Mouse (Mus musculus): ENCODE results near the gene Zglp1. TPM values are rescaled to one million over a fixed set of nuclear protein-coding genes. Genes with fewer than 3 reads are reported as not detected.

Zglp1 gene
- total RNA-seq, 2 experiments from 2014 or later: 1.3 TPM; not detected in 1

- intact Hi-C loops (cut with DNase I): loop anchor here (1.0 to 5.0 kb wide), 3 partner anchors 31 to 105 kb away; partner anchors contain the start of genes Gm38431 and Raver1
- Histone ChIP-seq H3K4me3 (peak overlapping the region; percentile 64), H3K27ac (peak overlapping the region; percentile 93)
- TF ChIP-seq CTCF (IDR thresholded peaks at IDR 0.05): no peak
- no peak for DNase-seq (ENCODE audit: extremely low spot score in 1 of 2, low spot score in 2 of 2)
Measured at GRCm38 (mm10) chr9:21032491-21032890, 34.4 kb downstream of the Zglp1 start.

GRCm38 (mm10) chr9:21031896-21032351, 35.0 kb downstream of the Zglp1 start, which contains the start of gene Icam5:
Gene Icam5, plus strand, starts transcription at chr9:21032073.
- no peak for TF ChIP-seq CTCF (IDR thresholded peaks at IDR 0.05)
- intact Hi-C loops (cut with DNase I): loop anchor here (1.0 to 5.0 kb wide), 5 partner anchors 31 to 105 kb away; partner anchors contain the start of genes Gm38431 and Raver1
- Histone ChIP-seq H3K27ac (peak within 1 kb of the TSS; percentile 93), H3K4me3 (peak within 1 kb of the TSS; percentile 64)
- peak; percentile 86 to 87 for DNase-seq (ENCODE audit: extremely low spot score in 1 of 2, low spot score in 2 of 2)

GRCm38 (mm10) chr9:21031251-21031895, 35.5 kb downstream of the Zglp1 start:
- intact Hi-C loops (cut with DNase I): loop anchor here (1.0 to 5.0 kb wide), 4 partner anchors 41 to 106 kb away; partner anchors contain the start of genes Gm38431 and Raver1
- no peak for TF ChIP-seq CTCF (IDR thresholded peaks at IDR 0.05)
- Histone ChIP-seq H3K27ac (peak overlapping the region; percentile 93), H3K4me3 (peak overlapping the region; percentile 64)
- peak; percentile 76 to 81 for DNase-seq (ENCODE audit: extremely low spot score in 1 of 2, low spot score in 2 of 2)

- TF ChIP-seq CTCF (IDR thresholded peaks at IDR 0.05): peak; percentile 61
- intact Hi-C loops (cut with DNase I): loop anchor here (1.0 to 5.0 kb wide), 4 partner anchors 41 to 106 kb away; partner anchors contain the start of genes Gm38431 and Raver1
- Histone ChIP-seq H3K4me3 (peak overlapping the region; percentile 64), H3K27ac (peak overlapping the region; percentile 93)
- peak; percentile 72 to 82 for DNase-seq (ENCODE audit: extremely low spot score in 1 of 2, low spot score in 2 of 2)
Measured at GRCm38 (mm10) chr9:21030781-21031250, 36.1 kb downstream of the Zglp1 start.

GRCm38 (mm10) chr9:21030055-21030600, 36.8 kb downstream of the Zglp1 start:
- H3K4me3 ChIP-seq: no peak overlapping the region
- no peak for TF ChIP-seq CTCF (IDR thresholded peaks at IDR 0.05)
- DNase-seq (ENCODE audit: extremely low spot score in 1 of 2, low spot score in 2 of 2): no peak
- no peak overlapping the region for H3K27ac ChIP-seq
- intact Hi-C loops (cut with DNase I): loop anchor here (2.0 to 5.0 kb wide), 3 partner anchors 62 to 107 kb away; partner anchors contain the start of genes Gm38431 and Raver1

GRCm38 (mm10) chr9:21029291-21030054, 37.4 kb downstream of the Zglp1 start, which contains the start of gene Icam4:
Gene Icam4, plus strand, starts transcription at chr9:21029373.
- peak; percentile 75 to 79 for DNase-seq (ENCODE audit: extremely low spot score in 1 of 2, low spot score in 2 of 2)
- intact Hi-C loops (cut with DNase I): loop anchor here (2.0 to 5.0 kb wide), 4 partner anchors 27 to 108 kb away; partner anchors contain the start of genes Gm38431, Mrpl4 and Raver1
- H3K27ac ChIP-seq: no peak within 1 kb of the TSS

GRCm38 (mm10) chr9:21028560-21029110, 38.3 kb downstream of the Zglp1 start:
- TF ChIP-seq CTCF (IDR thresholded peaks at IDR 0.05): no peak
- Histone ChIP-seq H3K27ac (no peak overlapping the region), H3K4me3 (no peak overlapping the region)
- DNase-seq (ENCODE audit: extremely low spot score in 1 of 2, low spot score in 2 of 2): no peak
- intact Hi-C loops (cut with DNase I): loop anchor here (2.0 kb wide), 1 partner anchor 26 kb away; the partner anchor contains the start of gene Mrpl4

More at GRCm38 (mm10) chr9:21029291-21030054, 37.4 kb downstream of the Zglp1 start, which contains the start of gene Icam4:
- TF ChIP-seq CTCF (IDR thresholded peaks at IDR 0.05): peak; percentile 91
- H3K4me3 ChIP-seq: peak within 1 kb of the TSS; percentile 44

GRCm38 (mm10) chr9:21027774-21028290, 39.1 kb downstream of the Zglp1 start:
- no peak for DNase-seq (ENCODE audit: extremely low spot score in 1 of 2, low spot score in 2 of 2)
- no peak overlapping the region for H3K4me3 ChIP-seq
- intact Hi-C loops (cut with DNase I): loop anchor here (2.0 kb wide), 1 partner anchor 25 kb away; the partner anchor contains the start of gene Mrpl4
- H3K27ac ChIP-seq: no peak overlapping the region
- TF ChIP-seq CTCF (IDR thresholded peaks at IDR 0.05): no peak

GRCm38 (mm10) chr9:21026849-21027248, 40.0 kb downstream of the Zglp1 start:
- no peak for DNase-seq (ENCODE audit: extremely low spot score in 1 of 2, low spot score in 2 of 2)
- intact Hi-C loops (cut with DNase I): no loop called here
- Histone ChIP-seq H3K27ac (no peak overlapping the region), H3K4me3 (no peak overlapping the region)
- no peak for TF ChIP-seq CTCF (IDR thresholded peaks at IDR 0.05)

- H3K27ac ChIP-seq: no peak overlapping the region
- TF ChIP-seq CTCF (IDR thresholded peaks at IDR 0.05): no peak
- no peak overlapping the region for H3K4me3 ChIP-seq
- intact Hi-C loops (cut with DNase I): no loop called here
- DNase-seq (ENCODE audit: extremely low spot score in 1 of 2, low spot score in 2 of 2): no peak
Measured at GRCm38 (mm10) chr9:21025258-21025810, 41.6 kb downstream of the Zglp1 start.
